Mouse (Mus musculus) megakaryocyte, embryonic 14.5 days (primary cell): ENCODE measurements around the gene Prex1.

Experiments used
- FLI1 ChIP-seq: IDR thresholded peaks from 2 replicates; pipeline ENCODE4 v1.6.1; 2012; ENCODE audit warnings: low read length, inconsistent platforms, mixed read lengths
- GATA1 ChIP-seq: IDR thresholded peaks from 3 replicates; pipeline ENCODE4 v1.6.1; 2012; ENCODE audit warnings: mixed read lengths, low read length, inconsistent platforms, borderline replicate concordance

DNA sequence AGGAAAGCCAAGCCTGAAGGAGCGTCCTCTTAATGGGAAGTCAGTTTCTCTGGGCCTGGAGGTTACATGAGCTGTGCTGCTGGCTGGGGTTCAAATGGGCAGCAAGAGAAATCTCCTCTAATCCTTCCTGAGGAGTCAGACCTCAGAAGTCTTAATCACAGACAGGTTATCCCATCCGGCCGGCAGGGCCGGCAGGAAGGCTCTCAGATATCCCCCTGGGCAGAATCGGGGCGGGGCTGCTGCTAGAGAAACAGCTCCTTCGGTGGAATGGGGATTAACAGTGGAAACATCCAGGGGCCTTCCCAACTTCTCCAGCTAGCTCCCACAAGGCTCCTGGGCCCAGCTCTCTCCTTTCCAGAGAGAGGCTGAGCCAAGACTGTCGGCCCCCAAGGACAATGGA, 105.1 kb downstream of the Prex1 start:
- TF ChIP-seq GATA1: no peak
- no peak for TF ChIP-seq FLI1
